Mouse (Mus musculus): ENCODE results near the gene Dpagt1. TPM values are rescaled to one million over a fixed set of nuclear protein-coding genes. Genes with fewer than 3 reads are reported as not detected.
A peak's percentile ranks its signal among the peaks of the same experiment; 100 is the strongest.
"Not testable (repeated sequence)": the region's sequence is repeated elsewhere in the genome, so short reads cannot be mapped to it uniquely, and the experiment has no call there.

The Dpagt1 gene
- total and polyA plus RNA-seq, 2 experiments = 8.7 to 71.7 TPM

DNA sequence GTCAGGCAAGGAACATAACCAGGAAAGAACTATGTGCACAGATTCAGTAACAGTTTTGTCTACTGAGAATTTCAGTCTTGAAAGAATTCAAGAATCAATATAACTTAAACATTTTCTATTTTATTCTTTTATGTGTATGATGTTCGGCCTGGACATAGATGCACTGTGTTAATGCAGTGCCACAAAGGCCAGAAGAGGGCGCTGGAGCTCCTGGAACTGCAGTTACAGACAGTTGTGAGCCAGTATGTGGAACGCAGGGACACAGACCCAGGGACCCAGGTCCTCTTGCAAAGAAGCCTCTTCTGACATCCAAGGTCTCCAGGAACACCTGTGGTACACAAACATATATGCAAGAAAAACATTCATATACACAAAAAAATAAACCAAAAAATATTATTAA is 38.7 kb downstream of the Dpagt1 start:
- DNase-seq (ENCODE audit: extremely low read depth, low read depth, low spot score) = no peak
- TF ChIP-seq CTCF (IDR thresholded peaks at IDR 0.05; ENCODE audit: low read depth, low read length) = peak; percentile 75
- no peak for TF ChIP-seq POLR2A (IDR thresholded peaks at IDR 0.05; ENCODE audit: extremely low read depth, insufficient read depth, low read length)
- peaks cover 3% of the 10 kb centered on the region; the same call in 1 of the 2 replicates for H3K79me2 ChIP-seq (ENCODE audit: control insufficient read depth, insufficient read depth, low read length)

DNA sequence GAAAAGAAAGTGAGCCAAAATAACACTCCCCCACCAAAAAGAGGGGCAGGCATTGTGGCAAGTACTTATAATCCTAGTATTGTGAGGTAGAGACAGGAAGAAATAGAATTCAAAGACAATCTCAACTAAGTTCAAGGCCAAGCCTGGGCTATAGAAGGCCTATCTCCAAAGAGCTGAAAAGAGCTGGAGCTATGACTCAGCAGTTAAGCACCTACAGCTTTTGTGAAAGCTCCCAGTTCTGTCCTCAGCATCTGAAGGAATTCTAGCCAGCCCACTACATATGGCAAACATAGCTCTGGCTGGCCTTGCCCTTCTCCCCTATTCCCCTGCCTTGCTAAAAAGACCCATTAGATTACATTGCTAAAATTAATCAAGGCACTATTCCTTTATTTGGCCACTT is 47.6 kb downstream of the Dpagt1 start:
- H3K79me2 ChIP-seq (ENCODE audit: control insufficient read depth, insufficient read depth, low read length) = no peaks in the 10 kb centered on the region
- H3K27me3 ChIP-seq (ENCODE audit: control insufficient read depth, insufficient read depth, low read length) = no peaks in the 10 kb centered on the region
- H3K36me3 ChIP-seq (ENCODE audit: control insufficient read depth, insufficient read depth, low read length) = no peaks in the 10 kb centered on the region
- H3K4me3 ChIP-seq (ENCODE audit: insufficient read depth, low read depth, low read length) = no peak overlapping the region
- H3K4me1 ChIP-seq (ENCODE audit: control insufficient read depth, insufficient read depth, low read length) = peaks cover 11% of the 10 kb centered on the region
- no peak for TF ChIP-seq POLR2A (IDR thresholded peaks at IDR 0.05; ENCODE audit: extremely low read depth, insufficient read depth, low read length)
- TF ChIP-seq CTCF (IDR thresholded peaks at IDR 0.05; ENCODE audit: low read depth, low read length) = no peak
- DNase-seq (ENCODE audit: extremely low read depth, low read depth, low spot score) = peak; percentile 80
- H3K27ac ChIP-seq (replicated peaks; ENCODE audit: insufficient read depth, low read depth, low read length) = peak overlapping the region; percentile 100
- peak overlapping the region; percentile 63; the same call in 1 of the 2 replicates for H3K9ac ChIP-seq (ENCODE audit: low read depth, low read length)

More for the DNA sequence above, 38.7 kb downstream of the Dpagt1 start:
- Histone ChIP-seq H3K27ac (replicated peaks; ENCODE audit: insufficient read depth, low read depth, low read length) (no peak overlapping the region), H3K27me3 (ENCODE audit: control insufficient read depth, insufficient read depth, low read length) (no peaks in the 10 kb centered on the region), H3K9ac (ENCODE audit: low read depth, low read length) (no peak overlapping the region), H3K36me3 (ENCODE audit: control insufficient read depth, insufficient read depth, low read length) (no peaks in the 10 kb centered on the region; the same call in 1 of the 2 replicates), H3K4me1 (ENCODE audit: control insufficient read depth, insufficient read depth, low read length) (peaks cover 4% of the 10 kb centered on the region; the same call in 1 of the 2 replicates), H3K4me3 (ENCODE audit: insufficient read depth, low read depth, low read length) (no peak overlapping the region)
- WGBS = 70% methylated on average over 3 of the region's 3 CpGs

DNA sequence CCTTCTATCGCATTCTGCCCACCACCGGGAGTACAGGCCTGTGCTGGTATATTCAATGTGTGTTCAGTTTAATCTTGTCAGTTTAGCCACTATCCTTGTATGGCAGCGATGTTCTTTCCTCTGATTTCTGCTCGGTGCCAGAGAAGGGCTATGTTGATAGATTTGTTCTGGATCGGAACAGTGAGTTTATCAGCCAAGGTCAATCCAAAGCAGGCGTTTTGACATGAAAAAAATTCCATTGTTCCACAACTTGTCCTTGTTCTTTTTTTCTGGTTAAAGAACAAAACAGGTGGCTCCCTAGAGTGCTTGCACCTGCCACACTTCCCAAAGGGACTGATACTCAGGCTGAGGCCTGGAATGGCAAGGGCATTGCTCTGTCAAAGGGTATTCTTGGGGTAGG is 50.3 kb downstream of the Dpagt1 start:
- 45% methylated on average over 6 of the region's 6 CpGs for WGBS

DNA sequence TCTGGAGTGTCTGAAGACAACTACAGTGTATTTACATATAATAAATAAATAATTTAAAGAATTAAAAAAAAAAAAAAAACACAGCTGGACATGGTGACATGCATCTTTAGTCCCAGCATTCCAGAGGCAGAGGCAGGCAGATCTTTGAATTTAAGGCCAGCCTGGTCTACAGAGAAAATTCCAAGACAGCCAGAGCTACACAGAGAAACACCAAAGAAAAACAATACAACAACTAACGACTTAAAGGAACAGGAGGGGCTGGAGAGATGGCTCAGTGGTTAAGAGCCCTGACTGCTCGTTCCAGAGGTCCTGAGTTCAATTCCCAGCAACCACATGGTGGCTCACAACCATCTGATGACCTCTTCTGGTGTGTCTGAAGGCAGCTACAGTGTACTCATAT is 51.5 kb downstream of the Dpagt1 start:
- peaks cover 28% of the 10 kb centered on the region for H3K4me1 ChIP-seq (ENCODE audit: control insufficient read depth, insufficient read depth, low read length)
- not testable (repeated sequence) for H3K27me3 ChIP-seq (ENCODE audit: control insufficient read depth, insufficient read depth, low read length); H3K4me3 ChIP-seq (ENCODE audit: insufficient read depth, low read depth, low read length); DNase-seq (ENCODE audit: extremely low read depth, low read depth, low spot score); H3K27ac ChIP-seq (replicated peaks; ENCODE audit: insufficient read depth, low read depth, low read length); H3K9ac ChIP-seq (ENCODE audit: low read depth, low read length)
- 84% methylated on average over 2 of the region's 2 CpGs for WGBS
- H3K36me3 ChIP-seq (ENCODE audit: control insufficient read depth, insufficient read depth, low read length) = peaks cover 12% of the 10 kb centered on the region; the same call in 1 of the 2 replicates
- peaks cover 17% of the 10 kb centered on the region; the same call in 1 of the 2 replicates for H3K79me2 ChIP-seq (ENCODE audit: control insufficient read depth, insufficient read depth, low read length)

More for the DNA sequence above, 50.3 kb downstream of the Dpagt1 start:
- H3K4me3 ChIP-seq (ENCODE audit: insufficient read depth, low read depth, low read length) = no peak overlapping the region
- no peak overlapping the region for H3K9ac ChIP-seq (ENCODE audit: low read depth, low read length)
- no peaks in the 10 kb centered on the region for H3K27me3 ChIP-seq (ENCODE audit: control insufficient read depth, insufficient read depth, low read length)
- H3K79me2 ChIP-seq (ENCODE audit: control insufficient read depth, insufficient read depth, low read length) = peaks cover 16% of the 10 kb centered on the region; the same call in 1 of the 2 replicates
- H3K4me1 ChIP-seq (ENCODE audit: control insufficient read depth, insufficient read depth, low read length) = peaks cover 20% of the 10 kb centered on the region
- TF ChIP-seq CTCF (IDR thresholded peaks at IDR 0.05; ENCODE audit: low read depth, low read length) (no peak), POLR2A (IDR thresholded peaks at IDR 0.05; ENCODE audit: extremely low read depth, insufficient read depth, low read length) (no peak)
- H3K27ac ChIP-seq (replicated peaks; ENCODE audit: insufficient read depth, low read depth, low read length) = peak overlapping the region; percentile 60
- peaks cover 3% of the 10 kb centered on the region; the same call in 1 of the 2 replicates for H3K36me3 ChIP-seq (ENCODE audit: control insufficient read depth, insufficient read depth, low read length)
- DNase-seq (ENCODE audit: extremely low read depth, low read depth, low spot score) = peak; percentile 76

DNA sequence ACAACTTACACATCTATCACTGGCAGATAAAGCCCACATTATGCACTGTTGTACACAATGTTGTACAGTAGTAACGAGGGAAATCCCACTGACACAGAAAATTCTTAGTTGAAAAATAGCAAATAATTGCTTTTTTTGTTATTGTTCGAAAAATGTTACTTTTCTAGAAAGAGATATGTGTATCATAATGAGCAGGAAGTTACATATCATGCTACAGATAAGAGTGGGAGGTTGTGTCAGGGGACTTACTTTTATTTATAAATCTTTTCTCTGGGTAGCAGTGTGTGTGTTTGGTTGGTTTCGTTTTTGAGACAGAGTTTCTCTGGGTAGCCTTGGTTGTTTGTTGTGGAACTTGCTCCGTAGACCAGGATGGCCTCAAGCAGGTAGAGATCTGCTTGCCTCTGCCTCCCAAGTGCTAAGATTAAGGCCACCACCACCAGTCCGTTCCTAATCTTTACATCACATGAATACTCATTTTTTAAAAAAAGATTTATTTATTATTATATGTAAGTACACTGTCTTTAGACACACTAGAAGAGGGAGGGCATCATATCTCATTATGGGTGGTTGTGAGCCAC is 52.4 kb downstream of the Dpagt1 start:
- Histone ChIP-seq H3K9ac (ENCODE audit: low read depth, low read length) (peak overlapping the region; percentile 66; the same call in 1 of the 2 replicates), H3K4me3 (ENCODE audit: insufficient read depth, low read depth, low read length) (peak overlapping the region; percentile 76; the same call in 1 of the 2 replicates), H3K27ac (replicated peaks; ENCODE audit: insufficient read depth, low read depth, low read length) (peak overlapping the region; percentile 72; the same call in 1 of the 2 replicates), H3K36me3 (ENCODE audit: control insufficient read depth, insufficient read depth, low read length) (peaks cover 21% of the 10 kb centered on the region; the same call in 1 of the 2 replicates), H3K79me2 (ENCODE audit: control insufficient read depth, insufficient read depth, low read length) (peaks cover 17% of the 10 kb centered on the region; the same call in 1 of the 2 replicates), H3K4me1 (ENCODE audit: control insufficient read depth, insufficient read depth, low read length) (peaks cover 27% of the 10 kb centered on the region), H3K27me3 (ENCODE audit: control insufficient read depth, insufficient read depth, low read length) (no peaks in the 10 kb centered on the region)
- TF ChIP-seq CTCF (IDR thresholded peaks at IDR 0.05; ENCODE audit: low read depth, low read length) (no peak), POLR2A (IDR thresholded peaks at IDR 0.05; ENCODE audit: extremely low read depth, insufficient read depth, low read length) (no peak)
- 50% methylated on average over 5 of the region's 5 CpGs for WGBS
- no peak for DNase-seq (ENCODE audit: extremely low read depth, low read depth, low spot score)

Measured in liver, adult 2 months (tissue).